Mouse (Mus musculus) left cerebral cortex, adult 2 months (tissue): Measurements from ENCODE around the gene Plekhf1. TPM values are rescaled to one million over a fixed set of nuclear protein-coding genes. Genes with fewer than 3 reads are reported as not detected.
A peak's percentile ranks its signal among the peaks of the same experiment; 100 is the strongest.

Source experiments
- DNase-seq, 2 experiments: peaks; one replicate each; pipeline ENCODE4 v3.0.0; 2021 to 2022; ENCODE audit warnings: low spot score in 2 of 2, mixed read lengths in 1 of 2; ENCODE audit errors: extremely low spot score in 1 of 2
- H3K27ac ChIP-seq: fragments of 200-600 bp; 2 replicates; pipeline ENCODE4 v1.8.1; 2022
- H3K4me3 ChIP-seq: fragments of 200-600 bp; 2 replicates; pipeline ENCODE4 v1.8.1; 2022
- CTCF ChIP-seq: fragments of 200-600 bp; IDR thresholded peaks from 2 replicates; pipeline ENCODE4 v1.8.1; 2022; ENCODE audit warnings: antibody characterized with exemption, mild to moderate bottlenecking, moderate library complexity
- intact Hi-C: fragments of 180-260 bp; cut with DNase I; formaldehyde crosslinking; loops from one replicate; pipeline ENCODE4 v1.15.1; 2025
- total RNA-seq, 2 experiments: library from RNA; stranded (reverse); gene quantifications; 2 replicates each; pipeline ENCODE4 v1.2.3; 2021

The Plekhf1 gene
- total RNA-seq, 2 experiments from 2014 or later, result 2.3 to 2.5 TPM

- DNase-seq, result no peak
- intact Hi-C loops, result loop anchor here (5.0 kb wide), 1 partner anchor 67 kb away; no protein-coding TSS in a partner anchor
- no peak for TF ChIP-seq CTCF
- Histone ChIP-seq H3K27ac (peak overlapping the region; percentile 74; the same call in 1 of the 2 replicates), H3K4me3 (peak overlapping the region; percentile 45; the same call in 1 of the 2 replicates)
Measured at GRCm38 (mm10) chr7:38199907-38200605, 27.8 kb downstream of the Plekhf1 start.

- DNase-seq, result no peak
- Histone ChIP-seq H3K27ac (no peak overlapping the region), H3K4me3 (no peak overlapping the region)
- intact Hi-C loops, result no loop called here
- TF ChIP-seq CTCF, result peak; percentile 22
Measured at GRCm38 (mm10) chr7:38191571-38191970, 36.2 kb downstream of the Plekhf1 start.

DNA sequence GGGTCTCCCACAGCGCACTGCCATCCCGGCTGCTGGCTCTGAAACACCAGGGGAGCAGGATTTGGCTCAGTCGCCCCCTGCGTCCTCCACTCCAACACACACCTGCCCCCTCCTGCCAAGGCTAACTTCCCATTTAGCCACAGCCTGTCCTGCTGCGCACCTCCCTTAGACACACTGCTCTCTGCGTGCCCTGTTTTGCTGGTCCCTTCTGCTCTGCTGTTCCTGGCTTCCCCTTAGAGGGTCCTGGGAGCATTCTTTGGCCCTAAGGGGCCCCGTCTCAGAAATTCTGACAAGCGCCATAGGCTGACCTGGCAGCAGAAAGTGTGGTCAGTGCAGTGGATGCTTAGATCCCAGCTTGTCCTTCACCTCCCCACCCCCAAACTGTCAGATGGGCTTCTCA, 36.7 kb downstream of the Plekhf1 start:
- intact Hi-C loops, result no loop called here
- Histone ChIP-seq H3K27ac (no peak overlapping the region), H3K4me3 (no peak overlapping the region)
- no peak for TF ChIP-seq CTCF
- no peak for DNase-seq

- H3K27ac ChIP-seq, result no peak overlapping the region
- TF ChIP-seq CTCF, result peak; percentile 41
- DNase-seq, result no peak
- intact Hi-C loops, result no loop called here
- H3K4me3 ChIP-seq, result no peak overlapping the region
Measured at GRCm38 (mm10) chr7:38190056-38190835, 37.6 kb downstream of the Plekhf1 start.

- TF ChIP-seq CTCF, result no peak
- H3K27ac ChIP-seq, result no peak overlapping the region
- H3K4me3 ChIP-seq, result no peak overlapping the region
- intact Hi-C loops, result no loop called here
- DNase-seq, result no peak
Measured at GRCm38 (mm10) chr7:38189136-38189982, 38.5 kb downstream of the Plekhf1 start.

- intact Hi-C loops, result no loop called here
- H3K4me3 ChIP-seq, result no peak overlapping the region
- DNase-seq, result no peak
- no peak overlapping the region for H3K27ac ChIP-seq
- TF ChIP-seq CTCF, result no peak
Measured at GRCm38 (mm10) chr7:38188281-38189075, 39.3 kb downstream of the Plekhf1 start.

DNA sequence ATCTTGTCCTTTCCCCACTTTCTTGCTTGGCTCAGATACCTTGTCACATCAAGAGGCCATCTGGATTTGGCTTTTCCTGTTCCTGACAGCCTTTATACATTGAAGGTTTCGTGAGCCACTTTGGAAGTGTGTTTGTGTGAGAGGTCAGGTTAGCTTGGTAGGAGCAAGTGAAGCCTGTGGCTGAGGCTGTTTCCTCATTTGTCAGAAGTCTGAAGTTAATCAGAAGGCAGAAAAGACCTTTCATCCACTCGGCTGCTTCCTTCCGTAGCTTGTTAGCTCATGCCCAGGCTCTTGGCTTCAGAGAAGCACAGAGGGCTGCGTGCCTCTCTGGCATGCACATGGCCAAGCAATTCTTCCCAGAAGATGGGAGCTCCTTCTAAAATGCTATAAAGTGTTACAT, 40.0 kb downstream of the Plekhf1 start:
- no peak overlapping the region for H3K4me3 ChIP-seq
- no peak for DNase-seq
- H3K27ac ChIP-seq, result no peak overlapping the region
- intact Hi-C loops, result no loop called here
- no peak for TF ChIP-seq CTCF

DNA sequence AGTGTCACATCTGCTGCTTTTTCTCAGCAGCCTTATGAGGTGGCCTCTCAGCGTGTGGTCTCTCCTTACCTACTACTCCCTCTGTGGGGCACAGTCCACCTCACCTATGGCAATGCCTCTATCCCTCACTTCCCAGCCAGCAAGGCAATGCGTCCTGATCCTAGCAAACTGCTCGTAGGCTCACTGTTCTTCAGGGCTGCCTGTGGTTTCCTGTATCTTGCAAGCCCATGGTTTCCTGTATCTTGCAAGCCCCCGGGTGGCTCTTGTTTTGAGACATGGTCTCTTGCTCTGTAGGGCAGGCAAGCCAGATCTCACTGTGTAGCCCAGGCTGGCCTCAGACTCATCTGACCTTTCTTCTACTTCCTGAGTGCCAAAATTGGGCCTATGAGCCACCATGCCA, 41.0 kb downstream of the Plekhf1 start:
- Histone ChIP-seq H3K4me3 (no peak overlapping the region), H3K27ac (no peak overlapping the region)
- intact Hi-C loops, result no loop called here
- no peak for DNase-seq
- no peak for TF ChIP-seq CTCF

DNA sequence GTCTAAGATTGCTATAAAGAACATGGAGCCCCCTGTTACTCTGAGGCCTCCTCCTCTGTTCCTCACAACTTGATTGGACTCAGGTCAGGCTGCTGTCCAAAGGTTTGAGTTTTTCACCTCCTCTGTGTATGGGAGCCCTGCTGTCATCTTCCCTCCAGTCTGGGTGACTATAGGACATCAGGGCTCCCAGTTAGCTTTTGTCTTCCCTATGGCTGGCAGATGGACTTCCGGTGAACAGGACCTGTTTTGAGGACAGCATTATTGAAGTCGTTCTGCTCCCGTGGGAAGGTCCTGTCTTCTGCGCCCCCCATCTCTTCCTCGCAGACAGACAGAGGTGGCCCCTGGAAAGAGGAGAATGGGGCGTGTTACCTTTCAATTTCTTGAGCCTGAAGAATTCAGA, 43.0 kb downstream of the Plekhf1 start:
- H3K27ac ChIP-seq, result no peak overlapping the region
- no peak for TF ChIP-seq CTCF
- DNase-seq, result no peak
- intact Hi-C loops, result no loop called here
- no peak overlapping the region; the same call in 1 of the 2 replicates for H3K4me3 ChIP-seq

DNA sequence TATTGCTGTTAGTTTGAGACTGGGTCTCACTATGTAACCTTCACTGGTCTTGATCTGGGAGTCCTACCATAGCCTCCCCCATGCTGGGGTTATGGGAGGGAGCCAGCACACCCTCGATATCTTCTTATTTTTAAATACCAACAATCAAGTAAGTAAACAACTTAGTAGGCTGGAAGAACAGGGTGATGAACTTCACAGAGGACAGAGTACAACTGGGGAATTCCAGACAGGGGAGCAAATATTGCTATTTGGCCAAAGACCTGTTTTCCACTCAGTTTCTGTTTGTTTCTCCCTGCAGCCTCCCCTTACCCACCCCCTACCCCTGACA, 43.4 kb downstream of the Plekhf1 start:
- H3K4me3 ChIP-seq, result peak overlapping the region; percentile 87
- no peak for DNase-seq
- H3K27ac ChIP-seq, result peak overlapping the region; percentile 98
- intact Hi-C loops, result no loop called here
- TF ChIP-seq CTCF, result no peak

GRCm38 (mm10) chr7:38183709-38184417, 44.0 kb downstream of the Plekhf1 start:
- intact Hi-C loops, result no loop called here
- TF ChIP-seq CTCF, result no peak; the same call in 1 of the 2 replicates
- peak overlapping the region; percentile 87 for H3K4me3 ChIP-seq
- H3K27ac ChIP-seq, result peak overlapping the region; percentile 98
- DNase-seq, result peak; percentile 85
